Mouse (Mus musculus) A20 (cell line): Measurements from ENCODE around the gene Gm15155.
"Not testable (repeated sequence)": the region's sequence is repeated elsewhere in the genome, so short reads cannot be mapped to it uniquely, and the experiment has no call there.

Experiments
- DNase-seq: peaks from one replicate; pipeline ENCODE4 v3.0.0-alpha.2; 2011; ENCODE audit warnings: low read depth, low spot score

The Gm15155 gene

GRCm38 (mm10) chrX:155624341-155624841 lies at the start of gene Gm15155:
Gene Gm15155 (plus strand): TSS chrX:155624741.
- no peak for DNase-seq

- no peak for DNase-seq
These were observed 44.8 kb upstream of the Gm15155 start for GRCm38 (mm10) chrX:155579791-155580190.

- peak; percentile 7 for DNase-seq
These were observed 40.0 kb upstream of the Gm15155 start for GRCm38 (mm10) chrX:155584586-155584985.

GRCm38 (mm10) chrX:155591490-155591889 lies 33.1 kb upstream of the Gm15155 start:
- DNase-seq, result no peak

- DNase-seq, result no peak
These were observed 32.1 kb upstream of the Gm15155 start for GRCm38 (mm10) chrX:155592467-155592866.

- DNase-seq, result no peak
These were observed 29.9 kb upstream of the Gm15155 start for GRCm38 (mm10) chrX:155594685-155595084.

- no peak for DNase-seq
These were observed 28.2 kb upstream of the Gm15155 start for GRCm38 (mm10) chrX:155596390-155596789.

- no peak for DNase-seq
These were observed 23.3 kb upstream of the Gm15155 start for GRCm38 (mm10) chrX:155601196-155601595.

GRCm38 (mm10) chrX:155622527-155622926 lies 2.0 kb upstream of the Gm15155 start:
- DNase-seq, result peak; percentile 51

- DNase-seq, result no peak
These were observed 1.5 kb upstream of the Gm15155 start for GRCm38 (mm10) chrX:155622961-155623599.

- no peak for DNase-seq
These were observed 750 bp upstream of the Gm15155 start, which contains the start of gene Ptchd1 for GRCm38 (mm10) chrX:155623701-155624281. Gene Ptchd1 (minus strand): TSS chrX:155623814.

- no peak for DNase-seq
These were observed 354 bp downstream of the Gm15155 start for GRCm38 (mm10) chrX:155624895-155625294.

GRCm38 (mm10) chrX:155625671-155626196 lies 1.2 kb downstream of the Gm15155 start:
- no peak for DNase-seq

GRCm38 (mm10) chrX:155643975-155644374 lies 19.4 kb downstream of the Gm15155 start:
- DNase-seq, result peak; percentile 16

GRCm38 (mm10) chrX:155645975-155646374 lies 21.4 kb downstream of the Gm15155 start:
- DNase-seq, result no peak

- DNase-seq, result no peak
These were observed 33.4 kb downstream of the Gm15155 start for GRCm38 (mm10) chrX:155657971-155658370.

GRCm38 (mm10) chrX:155690440-155690839 lies 65.9 kb downstream of the Gm15155 start:
- not testable (repeated sequence) for DNase-seq

- DNase-seq, result no peak
These were observed 99.6 kb downstream of the Gm15155 start for GRCm38 (mm10) chrX:155724157-155724556.

GRCm38 (mm10) chrX:155728387-155728786 lies 103.8 kb downstream of the Gm15155 start:
- peak; percentile 11 for DNase-seq

- no peak for DNase-seq
These were observed 263.6 kb downstream of the Gm15155 start for GRCm38 (mm10) chrX:155888118-155888517.

- no peak for DNase-seq
These were observed 275.5 kb downstream of the Gm15155 start for GRCm38 (mm10) chrX:155900040-155900439.

- peak; percentile 4 for DNase-seq
These were observed 277.2 kb downstream of the Gm15155 start for GRCm38 (mm10) chrX:155901742-155902141.

- no peak for DNase-seq
These were observed 278.6 kb downstream of the Gm15155 start for GRCm38 (mm10) chrX:155903108-155903507.
